Comparison of ENCODE assay signal across 19 mouse cellular contexts in the genomic region with DNA sequence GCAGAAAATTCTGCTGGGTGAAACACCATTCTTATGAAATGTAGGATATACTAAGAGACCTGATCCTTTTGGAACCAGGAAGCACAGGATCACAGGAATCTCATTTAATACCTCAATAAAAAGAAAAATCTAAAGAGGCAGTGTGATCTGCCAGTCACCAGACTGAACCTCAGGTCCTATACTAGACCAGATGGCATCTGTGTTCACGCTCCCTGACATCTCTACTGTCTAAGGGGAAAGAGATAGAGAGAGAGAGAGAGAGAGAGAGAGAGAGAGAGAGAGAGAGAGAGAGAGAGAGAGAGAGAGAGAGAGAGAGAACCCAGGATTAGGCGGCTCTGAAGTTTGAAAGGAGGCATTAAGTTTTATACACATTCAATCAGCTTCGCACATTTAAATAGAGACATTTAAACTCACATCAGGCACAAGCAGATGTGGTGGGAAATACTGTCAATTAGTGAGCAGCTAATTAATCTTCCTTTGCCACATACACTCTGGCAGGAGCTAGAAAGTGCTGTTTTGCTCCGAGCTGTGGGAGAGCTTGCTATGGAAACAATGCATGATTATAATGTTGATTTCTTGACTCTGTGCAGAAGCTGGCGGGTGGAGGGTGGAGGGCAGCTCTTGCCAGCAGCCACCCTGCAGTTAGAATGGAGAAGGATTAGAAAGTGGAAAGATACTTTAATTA. TPM values are rescaled to one million over a fixed set of nuclear protein-coding genes. Genes with fewer than 3 reads are reported as not detected.
A peak's percentile ranks its signal among the peaks of the same experiment; 100 is the strongest.
DNase-seq lines count a peak whose midpoint lies in the region; ATAC-seq and TF ChIP-seq lines count a peak whose summit lies in the region.
"Had no signal": no experiment of that assay in that cellular context is flagged by ENCODE, and none has a peak within 500 bp of the region (broad histone marks: within the 10 kb centered on the region; RNA-seq: fewer than 3 reads in every experiment).

No protein-coding gene starts in this region.

- H3K36me3 ChIP-seq in forebrain, postnatal 0 days (ENCODE audit: insufficient read depth): no peaks in the 10 kb centered on the region
- no peaks in the 10 kb centered on the region for H3K36me3 ChIP-seq in midbrain, embryonic 14.5 days (ENCODE audit: control insufficient read depth, insufficient read depth, low read length)
- H3K36me3 ChIP-seq: embryonic facial prominence, embryonic 15.5 days; kidney, embryonic 15.5 days; limb, embryonic 13.5 days had no signal

- no peaks in the 10 kb centered on the region for H3K9me3 ChIP-seq in forebrain, postnatal 0 days (ENCODE audit: low read length)
- H3K9me3 ChIP-seq in midbrain, embryonic 14.5 days (ENCODE audit: control insufficient read depth, low read length): no peaks in the 10 kb centered on the region; the same call in 1 of the 2 replicates
- H3K9me3 ChIP-seq: embryonic facial prominence, embryonic 15.5 days; kidney, embryonic 15.5 days had no signal

- H3K27me3 ChIP-seq in forebrain, postnatal 0 days (ENCODE audit: insufficient read depth, low read length): no peaks in the 10 kb centered on the region
- H3K27me3 ChIP-seq in midbrain, embryonic 14.5 days (ENCODE audit: control insufficient read depth, insufficient read depth, low read length): no peaks in the 10 kb centered on the region
- H3K27me3 ChIP-seq: embryonic facial prominence, embryonic 15.5 days; kidney, embryonic 15.5 days; limb, embryonic 13.5 days had no signal

- H3K9ac ChIP-seq in forebrain, postnatal 0 days: no peak overlapping the region
- no peak overlapping the region for H3K9ac ChIP-seq in midbrain, embryonic 14.5 days (replicated peaks; ENCODE audit: low read length)
- H3K9ac ChIP-seq: embryonic facial prominence, embryonic 15.5 days; kidney, embryonic 15.5 days; limb, embryonic 13.5 days had no signal

- WGBS in forebrain, postnatal 0 days: 8% methylated on average over 5 of the region's 5 CpGs
- WGBS in midbrain, embryonic 14.5 days: 19% methylated on average over 5 of the region's 5 CpGs

- peak in 1 of 2 experiments; percentile 34 for DNase-seq in layer of hippocampus, adult 2 months (ENCODE audit: low spot score in 2 of 2)
- DNase-seq in layer of hippocampus, postnatal 25 days (ENCODE audit: extremely low spot score in 1 of 2, low spot score in 1 of 2): no peak
- peak; percentile 93 for DNase-seq in brain, embryonic 14.5 days (ENCODE audit: low read depth)
- DNase-seq in forebrain, postnatal 0 days: peak; percentile 55
- DNase-seq in midbrain, embryonic 14.5 days: peak; percentile 54
- no peak for DNase-seq in ovary, postnatal 14 days (ENCODE audit: low spot score)
- no peak for DNase-seq in Muller cell, postnatal 12 days (ENCODE audit: inconsistent ontology term)
- no peak for DNase-seq in gastrocnemius, adult 18-20 months (ENCODE audit: low spot score)
- DNase-seq: adrenal gland, postnatal 10 days; B cell, adult 2 months; cerebellum, postnatal 14 days had no signal

- peak; percentile 87 for ATAC-seq in forebrain, postnatal 0 days
- ATAC-seq in midbrain, embryonic 14.5 days (ENCODE audit: low FRiP score, low TSS enrichment): no peak

- TF ChIP-seq CTCF in layer of hippocampus, adult 2 months (conservative IDR thresholded peaks at IDR 0.05): no peak
- TF ChIP-seq CTCF in brain, embryonic 14.5 days (IDR thresholded peaks at IDR 0.05; ENCODE audit: borderline replicate concordance, extremely low read depth, insufficient read depth, insufficient read length): no peak
- no peak for TF ChIP-seq CTCF in forebrain, postnatal 0 days (IDR thresholded peaks at IDR 0.05; ENCODE audit: low read depth)

- H3K4me3 ChIP-seq in layer of hippocampus, adult 2 months: no peak overlapping the region
- H3K4me3 ChIP-seq in forebrain, postnatal 0 days (ENCODE audit: low read depth, low read length): no peak overlapping the region
- H3K4me3 ChIP-seq in midbrain, embryonic 14.5 days (replicated peaks; ENCODE audit: low read depth, low read length): no peak overlapping the region
- H3K4me3 ChIP-seq: embryonic facial prominence, embryonic 15.5 days; kidney, embryonic 15.5 days; limb, embryonic 13.5 days had no signal

- H3K4me1 ChIP-seq in forebrain, postnatal 0 days (ENCODE audit: insufficient read depth): peaks cover 5% of the 10 kb centered on the region; the same call in 1 of the 2 replicates
- no peaks in the 10 kb centered on the region for H3K4me1 ChIP-seq in midbrain, embryonic 14.5 days (ENCODE audit: control insufficient read depth, insufficient read depth, low read length)
- H3K4me1 ChIP-seq: embryonic facial prominence, embryonic 15.5 days; kidney, embryonic 15.5 days; limb, embryonic 13.5 days had no signal

- no peak overlapping the region for H3K4me2 ChIP-seq in forebrain, postnatal 0 days (ENCODE audit: low read depth)
- no peak overlapping the region for H3K4me2 ChIP-seq in midbrain, embryonic 14.5 days (ENCODE audit: low read length)
- H3K4me2 ChIP-seq: embryonic facial prominence, embryonic 15.5 days; kidney, embryonic 15.5 days; limb, embryonic 13.5 days had no signal

- peak overlapping the region; percentile 57; the same call in 1 of the 2 replicates for H3K27ac ChIP-seq in layer of hippocampus, adult 2 months
- no peak overlapping the region for H3K27ac ChIP-seq in forebrain, postnatal 0 days (ENCODE audit: low read depth, low read length)
- no peak overlapping the region for H3K27ac ChIP-seq in midbrain, embryonic 14.5 days (replicated peaks; ENCODE audit: low read depth, low read length)
- H3K27ac ChIP-seq: embryonic facial prominence, embryonic 15.5 days; kidney, embryonic 15.5 days; limb, embryonic 13.5 days; macrophage had no signal

- no peak for TF ChIP-seq POLR2A in brain, embryonic 14.5 days (IDR thresholded peaks at IDR 0.05; ENCODE audit: borderline replicate concordance, extremely low read depth, insufficient read depth, insufficient read length, poor library complexity, severe bottlenecking)

RNA-seq across cellular contexts. Expression of gene Fam216b, which starts 43.7 kb away (rescaled TPM):
- under 1 TPM; 0.52 to 0.54 TPM for total RNA-seq in layer of hippocampus, adult 2 months (2021)
- under 1 TPM; 0.62 to 0.68 TPM for total RNA-seq in layer of hippocampus, postnatal 25 days (2021)
- polyA plus RNA-seq in brain, embryonic 14.5 days (2012; rRNA removed): 0.37 and 0.38 TPM in 2 replicates
- 2.6 and 4.5 TPM in 2 replicates for total RNA-seq in forebrain, postnatal 0 days (2014; rRNA removed)
- polyA plus RNA-seq in forebrain, postnatal 0 days (2015; fragmentation: Nextera tagmentation; extraction: Ambion mirVana): 2.6 and 3.8 TPM in 2 replicates
- polyA plus RNA-seq in midbrain, embryonic 14.5 days (2014; fragmentation: Nextera tagmentation; extraction: Ambion mirVana): 0.24 and 0.77 TPM in 2 replicates
- not detected for total RNA-seq in gastrocnemius, adult 18-20 months (2021)
- total RNA-seq: adrenal gland, postnatal 10 days; gastrocnemius, postnatal 4 days had no signal
- polyA plus RNA-seq: kidney, embryonic 15.5 days; limb, embryonic 13.5 days; liver, embryonic 16.5 days; macrophage; testis, adult 2 months; urinary bladder, adult 2 months had no signal

Comparison
In these comparisons a context has a peak if more than half of its experiments do, and no peak if none do; other contexts are left out.
1. DNase-seq: peak in brain, embryonic 14.5 days (single experiment), forebrain, postnatal 0 days (single experiment) and midbrain, embryonic 14.5 days (single experiment); none in layer of hippocampus, postnatal 25 days (0 of 2), ovary, postnatal 14 days (single experiment), Muller cell, postnatal 12 days (single experiment) and gastrocnemius, adult 18-20 months (single experiment).